Mouse (Mus musculus): Measurements from ENCODE around the gene Galnt9.

Galnt9 gene

DNA sequence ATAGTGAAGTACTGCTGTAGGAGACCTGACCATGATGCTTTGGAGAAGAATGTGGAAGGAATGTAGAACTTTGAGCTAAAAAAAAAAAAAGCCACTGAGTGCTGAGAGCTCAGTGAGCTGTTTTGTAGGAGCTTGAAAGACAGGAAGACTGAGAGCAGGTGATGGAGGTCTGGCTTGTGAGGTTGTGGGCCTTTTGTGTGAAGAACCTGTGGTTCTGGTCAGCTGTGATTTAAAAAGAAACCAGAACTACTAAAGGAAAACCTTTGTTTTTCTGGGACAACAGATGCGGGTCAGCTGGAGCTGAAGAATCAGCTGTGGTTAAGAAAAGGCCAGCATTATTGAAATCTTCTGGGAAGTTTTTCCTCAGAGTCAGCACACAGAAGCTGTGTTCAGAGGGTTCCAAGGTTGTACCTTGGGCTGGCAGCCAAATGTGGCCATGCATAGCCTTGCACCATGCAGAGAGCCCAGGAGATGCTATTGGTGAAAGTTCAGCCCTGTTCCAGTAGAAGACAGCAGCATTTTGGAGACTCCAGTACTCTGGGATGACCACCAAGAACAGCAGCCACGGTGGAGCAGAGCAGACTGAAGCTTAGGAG, 85.5 kb downstream of the Galnt9 start:
- no peak for DNase-seq (ENCODE audit: low read depth, low spot score)

- DNase-seq (ENCODE audit: low read depth, low spot score), result peak; percentile 81
Measured at GRCm38 (mm10) chr5:110635951-110636707, 92.0 kb downstream of the Galnt9 start.

GRCm38 (mm10) chr5:110638306-110639074, 94.3 kb downstream of the Galnt9 start:
- no peak for DNase-seq (ENCODE audit: low read depth, low spot score)

DNA sequence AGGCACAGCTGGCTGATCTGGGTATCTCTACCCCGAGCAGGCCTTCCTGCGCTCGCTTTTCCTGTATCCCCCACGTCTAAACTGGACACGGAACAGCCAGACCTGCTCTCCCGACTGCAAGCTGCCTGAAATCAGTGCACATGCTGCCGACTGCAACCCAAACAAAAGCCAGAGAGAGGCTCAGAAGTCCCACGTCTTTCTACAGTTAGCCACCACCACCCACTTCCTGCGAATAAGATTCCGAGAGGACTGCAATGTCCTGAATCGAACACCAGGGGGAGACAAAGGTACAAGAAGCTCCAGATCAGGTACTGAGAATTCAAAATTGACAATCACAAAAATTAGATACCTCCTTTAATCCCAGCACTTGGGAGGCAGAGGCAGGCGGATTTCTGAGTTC, 95.3 kb downstream of the Galnt9 start:
- DNase-seq (ENCODE audit: low read depth, low spot score), result peak; percentile 89

- DNase-seq (ENCODE audit: low read depth, low spot score), result no peak
Measured at GRCm38 (mm10) chr5:110646377-110646776, 102.2 kb downstream of the Galnt9 start.

DNA sequence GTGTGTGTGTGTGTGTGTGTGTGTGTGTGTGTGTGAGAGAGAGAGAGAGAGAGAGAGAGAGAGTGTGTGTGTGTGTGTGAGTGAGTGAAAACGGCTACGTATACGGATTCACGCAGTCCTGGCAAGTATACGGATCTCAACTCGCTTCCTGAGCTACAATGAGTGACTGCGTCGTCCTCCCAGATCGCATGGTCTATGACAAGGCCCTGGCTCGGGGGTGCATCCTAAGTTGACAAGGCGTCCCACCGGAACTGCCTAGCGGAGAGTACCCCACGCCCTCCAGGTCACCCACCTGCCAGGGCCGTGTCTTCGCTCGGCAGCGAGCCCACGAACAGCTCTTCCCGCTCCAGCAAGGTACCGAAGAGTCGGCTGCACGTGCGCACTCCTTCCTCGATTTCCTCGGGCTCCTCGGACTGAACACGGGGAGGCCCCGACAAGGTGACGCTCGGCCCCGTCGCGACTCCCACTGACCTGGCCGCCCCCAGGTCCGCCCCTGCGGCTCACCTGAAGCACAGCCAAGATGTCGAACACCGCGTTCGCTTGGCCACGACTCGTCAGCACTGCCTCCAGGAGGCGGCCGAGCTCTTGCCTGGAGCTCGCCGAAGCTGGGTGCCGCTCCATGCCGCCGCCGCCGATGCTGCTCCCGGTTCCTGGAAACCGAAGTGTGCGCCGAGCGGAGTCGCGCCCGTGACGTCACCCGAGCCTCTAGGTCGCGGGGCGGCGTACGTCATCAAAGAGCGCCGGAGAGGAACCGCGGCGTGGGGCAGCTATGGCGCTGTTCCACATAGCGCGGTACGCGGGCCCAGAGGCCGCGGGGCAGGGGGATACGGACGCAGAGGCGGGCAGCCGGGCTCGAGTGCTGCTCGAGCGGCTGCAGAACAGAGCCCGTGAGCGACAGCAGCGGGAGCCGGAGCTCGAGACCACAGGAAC, 108.8 kb downstream of the Galnt9 start, which contains the start of the genes Noc4l and Ddx51:
Gene Noc4l, minus strand, starts transcription at position 699 of the 930 bp plus-strand sequence.
Gene Ddx51, plus strand, starts transcription at position 733 of the 930 bp plus-strand sequence.
- DNase-seq (ENCODE audit: low read depth, low spot score), result peak; percentile 98

- DNase-seq (ENCODE audit: low read depth, low spot score), result no peak
Measured at GRCm38 (mm10) chr5:110653686-110654085, 109.5 kb downstream of the Galnt9 start.

GRCm38 (mm10) chr5:110659682-110660081, 115.5 kb downstream of the Galnt9 start:
- no peak for DNase-seq (ENCODE audit: low read depth, low spot score)

GRCm38 (mm10) chr5:110664041-110664440, 119.9 kb downstream of the Galnt9 start:
- no peak for DNase-seq (ENCODE audit: low read depth, low spot score)

GRCm38 (mm10) chr5:110664750-110665269, 120.7 kb downstream of the Galnt9 start:
- no peak for DNase-seq (ENCODE audit: low read depth, low spot score)

DNA sequence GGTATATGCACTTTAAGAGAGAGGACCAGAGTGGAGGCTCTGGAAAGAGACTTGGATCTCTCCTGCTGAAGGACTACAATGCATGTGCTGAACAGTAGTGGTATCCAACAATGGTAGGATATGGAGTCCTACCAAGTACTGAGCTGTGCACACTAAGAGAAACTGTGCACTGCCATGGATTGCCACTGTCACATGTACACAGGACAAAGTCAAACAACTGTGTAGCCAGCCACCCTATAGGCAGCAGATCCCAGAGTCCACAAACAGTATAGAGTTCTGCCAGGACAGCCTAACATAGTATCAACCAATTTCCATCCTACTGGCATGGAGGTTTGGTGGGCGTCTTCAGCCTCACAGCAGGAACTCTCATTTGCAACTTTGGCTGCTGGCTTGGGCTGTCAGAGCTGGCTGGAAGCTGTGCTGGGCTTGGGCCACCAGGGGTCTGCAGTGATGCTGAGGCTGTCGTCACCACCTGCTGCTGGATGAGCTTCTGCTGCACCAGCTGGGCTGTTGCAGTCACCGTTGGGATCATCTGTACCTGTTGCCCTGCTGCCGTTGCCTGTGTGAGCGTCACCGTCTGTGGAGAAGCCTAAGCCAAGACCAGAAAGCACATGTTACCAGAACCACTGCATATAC, 121.4 kb downstream of the Galnt9 start:
- no peak for DNase-seq (ENCODE audit: low read depth, low spot score)
